Mouse (Mus musculus) limb, embryonic 11.5 days (tissue): ENCODE results near the gene Slc9a4. TPM values are rescaled to one million over a fixed set of nuclear protein-coding genes. Genes with fewer than 3 reads are reported as not detected.
"Not testable (repeated sequence)": the region's sequence is repeated elsewhere in the genome, so short reads cannot be mapped to it uniquely, and the experiment has no call there.

Experiments used
- ATAC-seq: fragments of 200-750 bp; cut with Nextera tagmentation; 2 replicates; pipeline ENCODE4 v1.8.0; 2017; ENCODE audit warnings: low read depth; ENCODE audit not compliant: insufficient number of reproducible peaks, low FRiP score, low TSS enrichment
- DNase-seq: peaks from one replicate; pipeline ENCODE4 v3.0.0-alpha.2; 2015; ENCODE audit warnings: low spot score
- H3K27ac ChIP-seq: fragments of 300-500 bp; sonication (generic); replicated peaks from 2 replicates; pipeline ENCODE4 v1.5.1; 2014; ENCODE audit warnings: low read depth, mild to moderate bottlenecking, low read length
- H3K27me3 ChIP-seq: fragments of 300-500 bp; sonication (generic); 2 replicates; pipeline ENCODE4 v1.6.1; 2014; ENCODE audit warnings: mild to moderate bottlenecking, low read length, mixed read lengths; ENCODE audit not compliant: control insufficient read depth, insufficient read depth
- H3K36me3 ChIP-seq: fragments of 300-500 bp; sonication (generic); 2 replicates; pipeline ENCODE4 v1.6.1; 2014; ENCODE audit warnings: mild to moderate bottlenecking, low read length, moderate library complexity, mixed read lengths; ENCODE audit not compliant: control insufficient read depth, insufficient read depth
- H3K4me1 ChIP-seq: fragments of 300-500 bp; sonication (generic); 2 replicates; pipeline ENCODE4 v1.6.1; 2014; ENCODE audit warnings: low read length, mixed read lengths; ENCODE audit not compliant: control insufficient read depth, insufficient read depth
- H3K4me2 ChIP-seq: fragments of 300-500 bp; sonication (generic); 2 replicates; pipeline ENCODE4 v1.6.1; 2014; ENCODE audit warnings: low read depth, mild to moderate bottlenecking, moderate library complexity; ENCODE audit not compliant: severe bottlenecking
- H3K4me3 ChIP-seq: fragments of 300-500 bp; sonication (generic); 2 replicates; pipeline ENCODE4 v1.5.1; 2014; ENCODE audit warnings: low read depth, low read length
- H3K9ac ChIP-seq: fragments of 300-500 bp; sonication (generic); 2 replicates; pipeline ENCODE4 v1.6.1; 2014; ENCODE audit warnings: mild to moderate bottlenecking, low read length
- H3K9me3 ChIP-seq: fragments of 300-500 bp; sonication (generic); 2 replicates; pipeline ENCODE4 v1.6.1; 2016; ENCODE audit warnings: low read length; ENCODE audit not compliant: control insufficient read depth
- WGBS: fragments of 180-500 bp; shearing (Covaris S2); extraction: QIAGEN DNeasy Blood & Tissue Kit; methylation state at CpG from one replicate; pipeline ENCODE4 v1.1.7; 2014; 5-methylcytosine and 5-hydroxymethylcytosine counted together
- polyA plus RNA-seq: library from polyadenylated mRNA; unstranded; fragments of >200 nt; fragmentation: Nextera tagmentation; extraction: Ambion mirVana; gene quantifications from 2 replicates; pipeline ENCODE4 v1.2.1, GENCODE M21; 2014

Slc9a4 gene
- polyA plus RNA-seq, 1 experiment from 2014 or later: not detected

DNA sequence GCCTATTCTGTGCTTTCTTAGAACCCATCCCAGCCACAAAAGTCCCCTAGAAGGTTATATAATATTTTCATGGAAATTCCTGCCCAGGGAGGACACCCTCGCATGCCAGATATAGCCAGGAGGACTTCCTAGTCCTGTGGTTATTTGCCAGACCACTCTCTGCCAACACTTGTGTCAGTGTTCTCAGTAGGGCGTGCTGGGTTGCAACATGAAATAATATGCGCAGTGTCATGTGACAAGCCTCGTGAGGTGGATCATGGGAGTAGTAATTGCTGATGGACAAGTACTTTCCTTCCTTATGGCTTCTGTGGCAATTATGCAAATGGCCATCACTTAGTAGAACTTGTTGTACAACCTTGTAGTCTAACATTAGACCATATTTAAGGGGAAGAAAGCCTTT is 11.1 kb downstream of the Slc9a4 start:
- ATAC-seq: no peak
- H3K27me3 ChIP-seq: no peaks in the 10 kb centered on the region
- no peak overlapping the region for H3K4me2 ChIP-seq
- no peak overlapping the region for H3K27ac ChIP-seq
- DNase-seq: no peak
- no peak overlapping the region for H3K9ac ChIP-seq
- no peaks in the 10 kb centered on the region for H3K36me3 ChIP-seq
- H3K4me3 ChIP-seq: no peak overlapping the region
- H3K9me3 ChIP-seq: no peaks in the 10 kb centered on the region
- H3K4me1 ChIP-seq: no peaks in the 10 kb centered on the region
- 90% methylated on average over 4 of the region's 4 CpGs for WGBS

DNA sequence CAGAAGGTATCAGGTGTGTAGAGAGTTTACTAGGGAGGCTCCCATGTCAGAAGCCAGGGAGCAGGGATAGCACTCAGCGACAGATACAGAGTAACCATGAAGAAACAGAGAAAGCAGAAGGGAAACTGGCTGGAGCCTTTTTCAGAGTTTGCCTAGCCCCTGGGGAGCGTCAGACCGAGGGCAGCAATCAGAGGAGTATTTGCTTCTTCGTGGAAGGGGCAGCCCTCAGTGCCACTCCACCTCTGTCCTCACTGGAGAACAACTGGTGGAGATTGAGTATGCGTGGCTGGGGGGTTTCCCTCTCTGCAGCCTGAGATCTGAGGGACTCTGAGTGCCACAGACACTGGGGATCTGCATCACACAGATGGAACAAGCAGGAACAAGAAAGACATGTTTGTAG is 17.9 kb downstream of the Slc9a4 start:
- no peaks in the 10 kb centered on the region for H3K36me3 ChIP-seq
- no peak overlapping the region for H3K9ac ChIP-seq
- no peak overlapping the region for H3K4me3 ChIP-seq
- DNase-seq: no peak
- no peaks in the 10 kb centered on the region for H3K9me3 ChIP-seq
- H3K4me2 ChIP-seq: no peak overlapping the region
- no peaks in the 10 kb centered on the region for H3K27me3 ChIP-seq
- 65% methylated on average over 5 of the region's 5 CpGs for WGBS
- no peak for ATAC-seq
- no peaks in the 10 kb centered on the region for H3K4me1 ChIP-seq
- H3K27ac ChIP-seq: no peak overlapping the region

DNA sequence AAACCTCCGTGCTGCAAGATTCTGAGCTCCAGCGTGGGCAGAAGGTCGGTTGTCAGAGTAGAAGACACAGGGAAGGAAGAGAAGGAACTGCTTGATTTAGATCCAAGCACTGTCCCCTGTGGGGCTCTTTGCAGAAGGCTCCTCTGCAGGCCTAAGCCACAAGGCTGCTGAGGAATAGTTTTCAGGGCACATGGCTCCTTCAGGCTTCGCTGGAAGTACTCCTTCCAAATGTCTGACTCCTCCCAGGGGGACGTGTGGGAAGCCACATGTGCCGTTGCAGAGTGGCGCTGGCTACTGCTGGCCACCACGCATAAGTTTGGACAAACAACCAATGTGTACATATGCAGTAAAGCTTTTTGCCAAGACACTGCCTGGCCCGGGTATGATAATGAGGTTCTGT is 19.8 kb downstream of the Slc9a4 start:
- not testable (repeated sequence) for H3K4me3 ChIP-seq, H3K4me2 ChIP-seq, H3K27me3 ChIP-seq, H3K36me3 ChIP-seq, H3K9ac ChIP-seq, ATAC-seq, H3K4me1 ChIP-seq, H3K27ac ChIP-seq, DNase-seq, H3K9me3 ChIP-seq
- WGBS: 91% methylated on average over 9 of the region's 9 CpGs

DNA sequence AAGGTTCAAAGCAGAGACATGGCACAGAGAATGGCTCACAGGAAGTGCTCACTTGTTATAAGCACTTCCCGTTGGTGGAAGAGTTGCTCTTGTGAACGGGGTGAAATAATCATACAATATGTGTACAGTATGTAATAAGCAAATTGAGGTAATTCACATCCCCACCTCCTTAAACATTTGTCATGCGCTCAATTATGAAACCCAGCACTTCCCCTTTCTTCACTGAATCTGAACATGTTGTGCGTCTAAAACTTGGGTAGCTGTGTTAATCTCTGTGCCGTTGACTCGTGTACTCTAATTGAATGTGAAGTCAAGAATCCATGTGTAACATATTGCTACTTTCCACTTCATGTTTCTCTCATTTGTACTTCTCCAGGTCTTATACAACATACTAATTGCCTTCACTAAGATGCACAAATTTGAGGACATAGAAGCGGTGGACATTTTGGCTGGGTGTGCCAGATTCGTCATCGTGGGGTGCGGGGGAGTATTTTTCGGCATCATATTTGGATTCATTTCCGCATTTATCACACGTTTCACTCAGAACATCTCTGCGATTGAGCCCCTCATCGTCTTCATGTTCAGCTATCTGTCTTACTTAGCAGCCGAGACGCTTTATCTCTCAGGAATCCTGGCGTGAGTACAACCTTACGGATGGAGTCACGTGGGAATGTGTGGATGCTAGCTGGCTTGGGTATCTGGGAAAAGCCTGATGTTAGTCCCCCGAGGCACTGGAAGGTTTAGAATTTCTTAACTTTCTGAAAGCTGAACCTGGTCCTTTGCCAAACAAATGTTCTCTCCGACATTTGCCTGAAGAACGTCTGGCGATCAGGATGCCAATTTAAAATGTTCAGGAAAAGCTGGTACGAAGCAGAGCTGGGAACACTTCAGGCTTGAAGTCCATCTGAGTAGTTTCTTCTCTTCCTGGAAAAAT is 20.8 kb downstream of the Slc9a4 start:
- no peak overlapping the region for H3K9ac ChIP-seq
- ATAC-seq: no peak
- no peaks in the 10 kb centered on the region for H3K9me3 ChIP-seq
- H3K36me3 ChIP-seq: no peaks in the 10 kb centered on the region
- H3K4me1 ChIP-seq: no peaks in the 10 kb centered on the region
- no peaks in the 10 kb centered on the region for H3K27me3 ChIP-seq
- WGBS: 91% methylated on average over 25 of the region's 25 CpGs
- no peak overlapping the region for H3K27ac ChIP-seq
- H3K4me2 ChIP-seq: no peak overlapping the region
- H3K4me3 ChIP-seq: no peak overlapping the region
- no peak for DNase-seq

DNA sequence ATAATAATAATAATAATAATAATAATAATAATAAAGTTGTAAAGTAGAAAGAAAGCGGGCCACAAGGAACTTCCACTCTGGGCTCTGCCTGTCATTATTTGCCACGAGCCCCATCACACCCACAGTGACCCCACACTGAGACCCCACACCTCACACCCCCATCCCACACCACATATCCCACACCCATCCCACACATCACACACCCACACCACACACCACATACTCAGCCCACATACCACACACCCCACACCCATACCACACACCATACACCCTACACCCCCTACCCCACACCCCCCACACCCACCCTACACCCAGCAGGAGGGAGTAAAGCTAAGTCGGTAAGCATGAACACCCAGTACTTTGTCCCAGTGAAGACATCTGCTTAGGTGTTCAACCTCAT is 21.6 kb downstream of the Slc9a4 start:
- no peak overlapping the region for H3K9ac ChIP-seq
- H3K4me2 ChIP-seq: no peak overlapping the region
- no peak overlapping the region for H3K4me3 ChIP-seq
- no peak overlapping the region for H3K27ac ChIP-seq
- DNase-seq: no peak
- no peak for ATAC-seq
- H3K27me3 ChIP-seq: no peaks in the 10 kb centered on the region
- no peaks in the 10 kb centered on the region for H3K36me3 ChIP-seq
- H3K9me3 ChIP-seq: no peaks in the 10 kb centered on the region
- H3K4me1 ChIP-seq: no peaks in the 10 kb centered on the region
- WGBS: 89% methylated on average over 3 of the region's 3 CpGs

- no peaks in the 10 kb centered on the region for H3K27me3 ChIP-seq
- no peak overlapping the region for H3K27ac ChIP-seq
- no peaks in the 10 kb centered on the region for H3K36me3 ChIP-seq
- H3K4me1 ChIP-seq: no peaks in the 10 kb centered on the region
- DNase-seq (no peak), ATAC-seq (no peak)
- 87% methylated on average over 2 of the region's 2 CpGs for WGBS
- H3K9ac ChIP-seq: no peak overlapping the region
- H3K9me3 ChIP-seq: no peaks in the 10 kb centered on the region
- no peak overlapping the region for H3K4me3 ChIP-seq
- no peak overlapping the region for H3K4me2 ChIP-seq
Observed at GRCm38 (mm10) chr1:40613219-40613618, 33.3 kb downstream of the Slc9a4 start.

DNA sequence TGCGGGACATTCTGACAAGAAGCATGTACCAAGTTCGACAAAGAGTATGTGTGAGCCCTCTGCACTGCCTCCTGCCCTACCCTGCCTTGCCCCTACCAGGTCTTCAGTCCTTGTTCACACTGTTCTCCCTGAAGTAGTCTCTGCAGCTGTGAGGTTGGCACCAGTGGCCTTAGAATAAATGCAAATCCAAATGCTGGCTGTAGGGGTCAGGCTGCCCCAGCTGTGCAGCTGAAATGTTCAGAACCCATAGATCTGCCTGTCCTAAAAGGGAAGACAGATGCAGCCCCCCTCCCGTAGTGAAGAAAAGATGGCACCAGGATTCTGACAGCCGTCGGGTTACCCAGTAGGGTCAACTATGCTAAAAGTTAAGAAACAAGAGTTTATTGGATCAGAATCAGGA is 39.2 kb downstream of the Slc9a4 start:
- WGBS: 79% methylated on average over 5 of the region's 5 CpGs

GRCm38 (mm10) chr1:40619871-40620270 is 40.0 kb downstream of the Slc9a4 start:
- no peaks in the 10 kb centered on the region for H3K4me1 ChIP-seq
- no peaks in the 10 kb centered on the region for H3K9me3 ChIP-seq
- H3K36me3 ChIP-seq: no peaks in the 10 kb centered on the region
- H3K27ac ChIP-seq: no peak overlapping the region
- no peak overlapping the region for H3K9ac ChIP-seq
- no peak overlapping the region for H3K4me2 ChIP-seq
- no peak for ATAC-seq
- WGBS: 80% methylated on average over 5 of the region's 5 CpGs
- H3K27me3 ChIP-seq: no peaks in the 10 kb centered on the region
- DNase-seq: no peak
- H3K4me3 ChIP-seq: no peak overlapping the region

More for the DNA sequence above, 39.2 kb downstream of the Slc9a4 start:
- Histone ChIP-seq H3K9ac (no peak overlapping the region), H3K4me2 (no peak overlapping the region), H3K27me3 (no peaks in the 10 kb centered on the region), H3K4me3 (no peak overlapping the region), H3K36me3 (no peaks in the 10 kb centered on the region), H3K4me1 (no peaks in the 10 kb centered on the region), H3K27ac (no peak overlapping the region), H3K9me3 (no peaks in the 10 kb centered on the region)
- ATAC-seq (no peak), DNase-seq (no peak)

- no peak for ATAC-seq
- H3K4me1 ChIP-seq: no peaks in the 10 kb centered on the region
Observed at GRCm38 (mm10) chr1:40624954-40625353, 45.1 kb downstream of the Slc9a4 start.

More at GRCm38 (mm10) chr1:40624954-40625353, 45.1 kb downstream of the Slc9a4 start:
- no peaks in the 10 kb centered on the region for H3K9me3 ChIP-seq
- no peak overlapping the region for H3K27ac ChIP-seq
- H3K4me3 ChIP-seq: no peak overlapping the region
- no peaks in the 10 kb centered on the region for H3K36me3 ChIP-seq
- DNase-seq: no peak
- 80% methylated on average over 3 of the region's 3 CpGs for WGBS
- H3K9ac ChIP-seq: no peak overlapping the region
- H3K27me3 ChIP-seq: no peaks in the 10 kb centered on the region
- no peak overlapping the region for H3K4me2 ChIP-seq
